Mouse (Mus musculus): ENCODE measurements around the gene Rab31.
A peak's percentile ranks its signal among the peaks of the same experiment; 100 is the strongest.

Gene Rab31

GRCm38 (mm10) chr17:65739874-65740725 is 32.5 kb downstream of the Rab31 start:
- DNase-seq (ENCODE audit: low spot score in 2 of 2): no peak

DNA sequence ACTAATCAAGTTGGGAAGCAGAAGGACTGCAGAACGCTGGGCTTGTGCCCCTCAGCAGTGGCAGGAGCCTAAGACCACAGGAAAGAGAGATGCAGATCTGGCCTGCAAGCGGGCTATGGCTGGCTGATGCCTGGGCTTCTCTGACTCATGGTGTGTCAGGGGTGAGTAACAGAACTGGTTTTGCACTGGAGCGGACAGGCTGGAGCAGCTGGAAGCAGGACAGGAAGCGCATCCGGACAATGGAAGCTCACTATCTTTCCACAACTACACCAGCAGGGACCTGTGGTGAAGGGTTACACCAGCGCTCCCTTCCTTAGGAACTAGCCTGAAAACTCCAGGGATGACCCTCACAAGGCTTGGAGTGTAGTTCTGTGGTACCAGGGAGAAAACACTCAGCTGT is 34.9 kb downstream of the Rab31 start:
- DNase-seq (ENCODE audit: low spot score in 2 of 2): no peak

DNA sequence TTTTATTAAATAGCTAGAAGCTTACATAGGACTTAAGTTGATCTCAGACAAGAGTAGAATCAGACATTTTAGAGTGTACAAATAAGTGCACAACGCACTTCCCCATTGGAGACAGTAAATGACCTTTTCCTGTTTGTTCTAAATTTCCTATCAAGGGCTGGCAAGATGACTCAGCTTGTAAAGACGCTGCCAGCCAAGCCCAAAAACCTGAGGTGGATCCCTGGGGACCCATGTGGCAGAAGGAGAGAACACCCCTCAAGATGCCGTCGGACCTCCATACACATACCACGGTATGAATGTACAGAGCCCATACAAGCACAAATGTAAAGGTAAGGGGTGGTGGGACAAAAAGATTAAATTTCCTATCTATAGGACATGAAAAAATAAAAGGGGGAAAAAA is 35.4 kb downstream of the Rab31 start:
- DNase-seq (ENCODE audit: low spot score in 2 of 2): no peak

GRCm38 (mm10) chr17:65735088-65735487 is 37.5 kb downstream of the Rab31 start:
- no peak for DNase-seq (ENCODE audit: low spot score in 2 of 2)

DNA sequence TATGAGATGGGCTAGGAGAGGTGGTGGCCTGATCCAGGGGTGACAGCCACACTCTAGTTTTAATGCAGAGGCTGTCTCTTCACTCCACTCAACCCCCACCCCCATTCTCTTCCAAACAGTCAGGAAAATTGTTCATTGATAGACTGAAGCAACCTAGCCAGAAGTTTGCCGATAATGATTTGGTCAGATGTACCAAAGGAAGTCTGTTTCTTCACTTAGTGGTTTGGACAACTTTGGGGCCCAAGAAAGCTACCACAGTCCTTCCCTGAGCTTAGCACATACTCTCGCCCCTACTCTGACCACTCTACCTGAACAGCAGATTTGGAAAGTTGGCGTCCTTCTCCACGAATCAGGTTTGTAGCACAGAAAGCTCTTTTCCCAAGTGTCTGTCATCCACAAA is 39.9 kb downstream of the Rab31 start:
- no peak for DNase-seq (ENCODE audit: low spot score in 2 of 2)

DNA sequence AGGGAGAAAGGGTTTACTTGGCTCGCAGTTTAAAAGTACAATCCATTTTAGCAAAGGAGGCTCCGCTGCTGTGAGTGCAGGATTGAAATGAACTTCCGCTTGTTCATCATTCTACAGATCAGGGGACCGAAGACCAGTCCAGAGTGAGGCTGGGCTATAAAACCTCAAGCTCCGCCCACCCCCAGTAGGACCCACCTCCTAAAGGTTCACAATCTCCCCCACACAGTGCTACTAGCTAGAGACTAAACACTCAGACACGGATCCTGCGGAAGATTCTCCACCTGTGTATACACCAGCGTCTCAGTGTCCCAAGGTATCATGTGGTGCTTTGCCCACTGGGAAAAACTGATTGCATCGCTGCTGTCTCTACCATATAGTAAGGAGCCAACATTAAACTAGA is 40.8 kb downstream of the Rab31 start:
- no peak for DNase-seq (ENCODE audit: low spot score in 2 of 2)

- DNase-seq (ENCODE audit: low spot score in 2 of 2): no peak
Measured at GRCm38 (mm10) chr17:65729945-65730741, 42.4 kb downstream of the Rab31 start.

GRCm38 (mm10) chr17:65726755-65727154 is 45.8 kb downstream of the Rab31 start:
- DNase-seq (ENCODE audit: low spot score in 2 of 2): no peak

GRCm38 (mm10) chr17:65726274-65726673 is 46.3 kb downstream of the Rab31 start:
- DNase-seq (ENCODE audit: low spot score in 2 of 2): no peak

DNA sequence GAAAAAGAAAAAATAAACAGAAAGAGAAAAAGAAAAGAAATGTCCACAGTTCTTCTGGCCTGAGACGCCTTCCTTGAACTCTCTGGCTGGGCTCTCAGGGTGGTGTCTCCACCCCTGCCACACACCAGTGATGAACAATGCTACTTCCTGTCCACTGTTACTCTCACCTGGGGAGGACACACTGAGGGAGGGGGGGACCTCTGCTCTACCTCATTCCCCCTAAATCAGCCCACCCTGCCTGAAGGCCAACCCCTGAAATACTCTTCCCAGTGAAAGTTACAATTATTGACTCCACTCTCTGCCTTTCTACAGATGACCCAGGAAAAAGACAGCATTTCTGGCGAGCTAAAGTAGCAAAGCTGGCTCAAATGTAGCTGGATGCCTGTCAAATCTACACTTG is 46.7 kb downstream of the Rab31 start:
- DNase-seq (ENCODE audit: low spot score in 2 of 2): no peak

DNA sequence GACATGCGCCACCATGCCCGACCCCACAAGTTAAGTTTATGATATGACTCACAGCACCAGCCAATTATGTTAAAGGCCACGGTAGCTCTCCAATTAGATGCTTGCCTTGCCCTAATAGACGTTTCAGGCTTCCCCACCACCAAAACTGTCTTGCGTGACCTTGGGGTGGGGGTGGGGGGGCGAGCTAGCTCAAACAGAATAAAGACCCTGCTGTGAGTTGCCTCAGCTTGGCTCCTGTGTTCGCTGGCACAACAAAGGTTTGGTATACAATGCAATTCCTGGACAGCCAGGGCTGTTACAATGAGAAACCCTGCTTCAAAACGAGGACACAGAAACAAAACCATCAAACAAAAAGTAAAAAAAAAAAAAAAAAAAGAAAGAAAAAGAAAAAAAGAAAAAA is 47.2 kb downstream of the Rab31 start:
- no peak for DNase-seq (ENCODE audit: low spot score in 2 of 2)

GRCm38 (mm10) chr17:65724254-65724653 is 48.3 kb downstream of the Rab31 start:
- DNase-seq (ENCODE audit: low spot score in 2 of 2): no peak

GRCm38 (mm10) chr17:65723633-65724032 is 48.9 kb downstream of the Rab31 start:
- no peak for DNase-seq (ENCODE audit: low spot score in 2 of 2)

DNA sequence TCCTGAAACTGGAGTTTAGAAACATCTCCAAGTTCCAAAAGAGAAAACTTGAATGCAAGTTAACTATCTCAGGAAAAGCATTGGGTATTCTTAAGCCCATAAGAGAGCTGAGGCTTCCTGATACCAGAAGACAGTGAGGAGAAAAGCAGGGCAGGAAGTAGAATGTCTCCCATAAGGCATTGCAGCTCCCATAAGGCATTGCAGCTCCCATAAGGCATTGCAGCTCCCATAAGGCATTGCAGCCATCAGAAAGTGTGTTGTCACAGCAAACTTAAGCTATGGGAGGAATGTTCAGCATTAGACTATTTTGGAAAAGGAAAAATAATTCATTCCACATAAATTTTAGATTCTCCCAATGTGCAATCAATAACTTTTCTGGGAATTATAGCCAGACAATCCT is 51.2 kb downstream of the Rab31 start:
- no peak for DNase-seq (ENCODE audit: low spot score in 2 of 2)

- no peak for DNase-seq (ENCODE audit: low spot score in 2 of 2)
Measured at GRCm38 (mm10) chr17:65719826-65720225, 52.7 kb downstream of the Rab31 start.

GRCm38 (mm10) chr17:65718578-65718977 is 54.0 kb downstream of the Rab31 start:
- DNase-seq (ENCODE audit: low spot score in 2 of 2): no peak

GRCm38 (mm10) chr17:65717658-65718199 is 54.8 kb downstream of the Rab31 start:
- no peak for DNase-seq (ENCODE audit: low spot score in 2 of 2)

- no peak for DNase-seq (ENCODE audit: low spot score in 2 of 2)
Measured at GRCm38 (mm10) chr17:65714060-65714459, 58.5 kb downstream of the Rab31 start.

- no peak for DNase-seq (ENCODE audit: low spot score in 2 of 2)
Measured at GRCm38 (mm10) chr17:65712861-65713535, 59.6 kb downstream of the Rab31 start.

DNA sequence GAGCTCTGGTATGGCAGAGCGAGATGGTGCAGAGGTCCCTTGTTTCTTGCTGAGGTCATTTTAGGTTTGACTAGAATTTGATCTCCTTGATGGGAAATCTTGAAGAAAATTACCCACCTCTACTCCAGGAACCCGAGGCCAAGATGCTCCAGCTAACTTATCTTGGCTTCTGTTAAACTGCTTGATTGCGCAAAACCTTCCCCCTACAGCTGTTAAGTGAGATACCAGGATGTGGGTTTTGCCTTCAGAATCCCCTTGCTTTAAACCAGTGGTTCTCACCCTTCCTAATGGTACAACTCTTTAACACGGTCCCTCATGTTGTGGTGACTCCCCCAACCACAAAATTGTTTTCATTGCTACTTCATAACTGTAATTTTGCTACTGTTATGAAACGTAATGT is 60.8 kb downstream of the Rab31 start:
- no peak for DNase-seq (ENCODE audit: low spot score in 2 of 2)

DNA sequence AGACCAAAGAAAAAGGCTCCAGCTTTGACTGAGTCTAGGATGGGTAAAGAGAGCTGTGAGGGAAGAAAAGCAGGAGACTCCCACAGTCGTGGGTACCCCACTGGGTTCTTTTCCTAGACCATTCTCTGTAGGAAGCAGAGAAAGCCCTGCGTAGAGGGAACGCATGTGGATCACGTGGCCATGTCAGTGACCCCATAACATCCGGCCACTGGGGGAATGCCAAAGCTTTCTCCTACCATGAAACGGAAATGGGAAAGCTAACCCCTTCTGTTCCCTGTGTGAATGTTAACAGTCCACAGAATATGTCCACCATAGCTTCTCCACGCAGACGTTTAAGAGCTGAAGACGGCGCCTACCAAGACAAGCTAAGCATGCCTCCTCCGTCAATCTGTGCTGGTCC is 62.0 kb downstream of the Rab31 start:
- no peak for DNase-seq (ENCODE audit: low spot score in 2 of 2)

DNA sequence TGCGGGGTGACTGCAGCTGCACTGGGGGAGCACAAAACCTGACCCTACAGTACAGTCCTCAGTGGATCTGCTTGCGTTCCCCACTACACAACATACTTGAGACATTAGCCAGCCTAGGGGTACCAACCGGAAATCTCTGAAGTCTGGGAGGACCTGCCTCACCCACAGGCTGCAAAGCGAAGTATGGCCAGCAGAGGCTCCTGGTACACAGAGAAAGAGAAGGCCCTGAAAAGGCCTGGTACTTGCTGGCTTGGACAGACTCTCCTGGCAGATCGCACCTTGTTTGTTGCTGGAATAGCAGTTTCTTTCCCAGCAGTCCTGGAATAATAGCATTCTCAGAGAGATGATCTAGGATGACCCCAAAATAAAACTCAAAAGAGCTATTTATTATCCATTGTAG is 66.3 kb downstream of the Rab31 start:
- peak in 1 of 2 experiments; percentile 47 for DNase-seq (ENCODE audit: low spot score in 2 of 2)
